Mouse (Mus musculus): ENCODE results near the gene Hic1.

DNA sequence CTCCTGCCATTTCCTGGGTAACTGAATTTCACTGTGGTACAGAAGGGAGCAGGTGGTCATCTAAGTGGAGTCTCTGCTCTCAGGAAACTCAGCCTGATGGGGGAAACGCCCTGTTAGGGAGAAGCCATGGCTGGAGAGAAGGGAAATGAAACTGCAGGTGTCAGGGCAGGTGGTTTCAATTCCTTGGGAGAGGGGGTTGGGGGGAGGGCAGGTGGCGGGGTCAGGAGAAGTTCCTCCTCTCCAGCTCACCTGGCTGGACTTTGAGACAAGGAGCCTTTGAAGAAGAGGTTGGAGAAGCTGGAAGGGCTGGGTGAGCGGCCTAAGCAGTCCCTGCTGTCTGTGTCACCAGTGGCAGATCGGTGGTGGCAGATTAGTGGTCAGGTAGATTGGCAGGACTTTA, 37.0 kb upstream of the Hic1 start:
- TF ChIP-seq CTCF (IDR thresholded peaks at IDR 0.05; ENCODE audit: low read depth) (no peak), EP300 (IDR thresholded peaks at IDR 0.05; ENCODE audit: low read depth) (no peak)
